Mouse (Mus musculus): ENCODE results near the gene Rabac1. TPM values are rescaled to one million over a fixed set of nuclear protein-coding genes. Genes with fewer than 3 reads are reported as not detected.

Gene Rabac1
- polyA plus RNA-seq, 1 experiment from 2014 or later: 234 TPM

DNA sequence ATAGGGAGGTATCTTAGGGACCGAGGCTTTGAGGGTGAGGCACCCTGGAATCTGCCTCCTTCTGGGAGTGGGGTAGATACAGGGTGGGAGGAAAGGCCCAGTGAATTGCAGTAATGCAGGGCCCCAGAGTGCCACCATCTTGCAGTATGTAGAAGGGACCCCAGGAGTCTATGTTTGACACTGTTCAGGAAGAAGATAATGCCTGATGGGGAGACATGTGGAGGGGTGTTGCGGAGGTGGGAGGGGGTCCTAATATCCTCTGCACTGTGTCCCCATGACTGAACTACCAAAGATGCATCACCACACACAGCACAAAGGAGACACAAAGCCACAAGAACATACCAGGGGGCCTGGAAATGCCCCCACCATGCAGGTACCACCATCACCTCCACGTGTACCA is 33.6 kb upstream of the Rabac1 start:
- no peaks in the 10 kb centered on the region for H3K9me3 ChIP-seq (ENCODE audit: control insufficient read depth, low read length)
- H3K36me3 ChIP-seq (ENCODE audit: control insufficient read depth, insufficient read depth, low read length): peaks cover 6% of the 10 kb centered on the region; the same call in 1 of the 2 replicates
- WGBS: 73% methylated on average over 3 of the region's 3 CpGs
- DNase-seq (no peak), ATAC-seq (ENCODE audit: low FRiP score, low TSS enrichment) (no peak; the same call in 1 of the 2 replicates)
- H3K27me3 ChIP-seq (ENCODE audit: control insufficient read depth, insufficient read depth, low read length): 0 out of 2 replicates have a peak, but pooled peaks cover under 1% of the 10 kb centered on the region
- H3K9ac ChIP-seq (replicated peaks; ENCODE audit: low read length): peak overlapping the region; percentile 97; the same call in 1 of the 2 replicates
- peaks cover 75% of the 10 kb centered on the region for H3K4me1 ChIP-seq (ENCODE audit: control insufficient read depth, insufficient read depth, low read length)
- peak overlapping the region; percentile 61 for H3K4me2 ChIP-seq (ENCODE audit: low read length)
- peak overlapping the region; percentile 83 for H3K4me3 ChIP-seq (replicated peaks; ENCODE audit: low read depth, low read length)
- peak overlapping the region; percentile 98 for H3K27ac ChIP-seq (replicated peaks; ENCODE audit: low read depth, low read length)

DNA sequence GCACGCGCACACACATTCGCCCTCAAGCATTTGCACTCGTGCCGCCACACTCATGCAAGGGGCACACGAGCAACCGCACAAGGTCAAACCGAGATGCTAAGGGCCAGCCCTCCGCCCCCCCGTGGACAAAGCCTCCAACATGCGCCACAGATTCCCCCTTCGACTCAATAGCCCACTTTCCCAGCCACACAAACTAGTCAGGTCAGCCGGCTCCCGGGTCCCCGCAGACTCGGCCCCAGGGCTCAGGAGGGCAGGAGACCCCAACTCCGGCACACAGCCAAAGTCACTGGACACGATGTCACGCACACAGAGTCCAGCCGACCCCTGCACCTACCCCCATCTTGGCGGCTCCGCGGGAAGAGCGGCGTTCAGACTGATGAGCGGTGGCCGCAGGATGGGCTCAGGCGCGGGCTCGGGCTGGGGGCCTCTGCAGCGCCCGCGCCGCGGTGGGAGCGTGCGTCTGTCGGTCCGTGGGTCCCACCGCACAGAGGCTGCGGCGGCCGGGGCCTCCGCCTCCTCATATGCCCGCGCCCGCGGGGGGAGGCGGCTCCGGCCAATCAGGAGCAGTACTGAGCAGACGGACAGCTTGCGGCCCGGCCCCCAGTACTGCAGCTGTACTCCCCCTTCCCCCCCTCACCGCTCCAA is 33.0 kb upstream of the Rabac1 start, which contains the start of gene Atp1a3:
Gene Atp1a3, minus strand, starts transcription at position 538 of the 645 bp plus-strand sequence.
- peaks cover 12% of the 10 kb centered on the region for H3K36me3 ChIP-seq (ENCODE audit: control insufficient read depth, insufficient read depth, low read length)
- peak within 1 kb of the TSS; percentile 61 for H3K4me2 ChIP-seq (ENCODE audit: low read length)
- peaks cover 69% of the 10 kb centered on the region for H3K4me1 ChIP-seq (ENCODE audit: control insufficient read depth, insufficient read depth, low read length)
- H3K27ac ChIP-seq (replicated peaks; ENCODE audit: low read depth, low read length): peak within 1 kb of the TSS; percentile 98
- DNase-seq: peak; percentile 93
- H3K9ac ChIP-seq (replicated peaks; ENCODE audit: low read length): peak within 1 kb of the TSS; percentile 97
- under 1% methylated on average over 54 of the region's 54 CpGs for WGBS
- H3K9me3 ChIP-seq (ENCODE audit: control insufficient read depth, low read length): no peaks in the 10 kb centered on the region
- peak; percentile 84 for ATAC-seq (ENCODE audit: low FRiP score, low TSS enrichment)
- H3K27me3 ChIP-seq (ENCODE audit: control insufficient read depth, insufficient read depth, low read length): no peaks in the 10 kb centered on the region
- peak within 1 kb of the TSS; percentile 83 for H3K4me3 ChIP-seq (replicated peaks; ENCODE audit: low read depth, low read length)

DNA sequence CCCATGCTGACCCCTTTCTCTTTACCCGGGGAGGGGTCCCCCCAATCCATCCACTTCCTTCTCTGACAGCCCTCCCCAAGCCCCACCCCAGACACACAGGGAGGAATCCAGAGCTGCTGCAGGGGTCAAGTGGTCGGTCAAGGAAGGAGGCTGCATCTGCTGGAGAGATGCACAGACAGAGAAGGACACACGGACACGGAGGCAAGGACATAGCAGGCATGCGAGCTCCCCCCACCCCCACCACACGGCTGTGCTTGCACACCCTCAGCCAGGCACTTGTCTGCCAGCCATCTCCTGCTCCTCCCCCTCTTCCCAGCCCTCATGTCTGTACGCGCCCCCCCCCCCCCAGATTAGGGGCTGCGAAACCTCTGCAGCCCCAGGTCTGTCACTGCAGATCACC is 32.3 kb upstream of the Rabac1 start:
- Histone ChIP-seq H3K4me1 (ENCODE audit: control insufficient read depth, insufficient read depth, low read length) (peaks cover 62% of the 10 kb centered on the region), H3K27me3 (ENCODE audit: control insufficient read depth, insufficient read depth, low read length) (no peaks in the 10 kb centered on the region), H3K9me3 (ENCODE audit: control insufficient read depth, low read length) (no peaks in the 10 kb centered on the region), H3K9ac (replicated peaks; ENCODE audit: low read length) (peak overlapping the region; percentile 97), H3K4me3 (replicated peaks; ENCODE audit: low read depth, low read length) (peak overlapping the region; percentile 83), H3K4me2 (ENCODE audit: low read length) (peak overlapping the region; percentile 61), H3K36me3 (ENCODE audit: control insufficient read depth, insufficient read depth, low read length) (peaks cover 19% of the 10 kb centered on the region), H3K27ac (replicated peaks; ENCODE audit: low read depth, low read length) (peak overlapping the region; percentile 98)
- 30% methylated on average over 7 of the region's 9 CpGs for WGBS
- DNase-seq (peak; percentile 43), ATAC-seq (ENCODE audit: low FRiP score, low TSS enrichment) (no peak)

DNA sequence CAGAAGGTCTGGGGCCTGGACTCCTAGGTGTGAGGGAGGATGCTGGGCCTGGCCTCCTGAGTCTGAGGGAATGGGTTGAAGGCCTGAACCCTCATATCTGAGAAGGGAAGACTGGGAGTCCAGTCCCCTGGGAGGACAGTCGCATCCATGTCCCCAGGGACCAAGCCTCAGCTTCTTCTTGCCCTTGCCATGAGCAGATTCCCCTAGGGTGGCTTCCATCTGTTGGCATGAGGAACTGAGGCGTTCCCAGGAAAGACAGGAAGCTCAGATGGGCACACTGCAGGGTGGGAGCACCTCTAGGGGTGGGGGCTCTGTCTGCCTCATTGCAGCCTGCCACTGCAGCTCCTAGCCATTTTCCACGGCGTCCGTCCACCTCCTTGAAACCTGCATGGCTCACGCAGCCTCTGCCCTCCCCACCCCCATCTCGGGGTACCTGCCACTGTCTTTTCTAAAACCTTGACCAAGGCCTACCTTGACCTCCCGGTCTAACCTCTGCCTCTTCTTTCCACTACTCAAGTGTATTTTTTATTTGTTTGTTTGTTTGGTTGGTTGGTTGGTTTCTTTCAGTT is 31.4 kb upstream of the Rabac1 start:
- no peak for ATAC-seq (ENCODE audit: low FRiP score, low TSS enrichment)
- peak; percentile 39 for DNase-seq
- Histone ChIP-seq H3K27me3 (ENCODE audit: control insufficient read depth, insufficient read depth, low read length) (no peaks in the 10 kb centered on the region), H3K4me2 (ENCODE audit: low read length) (peak overlapping the region; percentile 61), H3K4me3 (replicated peaks; ENCODE audit: low read depth, low read length) (peak overlapping the region; percentile 83), H3K9me3 (ENCODE audit: control insufficient read depth, low read length) (no peaks in the 10 kb centered on the region), H3K9ac (replicated peaks; ENCODE audit: low read length) (peak overlapping the region; percentile 97), H3K27ac (replicated peaks; ENCODE audit: low read depth, low read length) (peak overlapping the region; percentile 20), H3K4me1 (ENCODE audit: control insufficient read depth, insufficient read depth, low read length) (peaks cover 53% of the 10 kb centered on the region), H3K36me3 (ENCODE audit: control insufficient read depth, insufficient read depth, low read length) (peaks cover 27% of the 10 kb centered on the region)
- 72% methylated on average over 8 of the region's 8 CpGs for WGBS

GRCm38 (mm10) chr7:25003291-25003690 is 30.7 kb upstream of the Rabac1 start:
- WGBS: 19% methylated on average over 11 of the region's 11 CpGs
- ATAC-seq (ENCODE audit: low FRiP score, low TSS enrichment) (no peak), DNase-seq (peak; percentile 47)
- Histone ChIP-seq H3K36me3 (ENCODE audit: control insufficient read depth, insufficient read depth, low read length) (peaks cover 32% of the 10 kb centered on the region), H3K4me2 (ENCODE audit: low read length) (peak overlapping the region; percentile 61), H3K9me3 (ENCODE audit: control insufficient read depth, low read length) (no peaks in the 10 kb centered on the region), H3K4me3 (replicated peaks; ENCODE audit: low read depth, low read length) (peak overlapping the region; percentile 83), H3K4me1 (ENCODE audit: control insufficient read depth, insufficient read depth, low read length) (peaks cover 47% of the 10 kb centered on the region), H3K27ac (replicated peaks; ENCODE audit: low read depth, low read length) (peak overlapping the region; percentile 49), H3K27me3 (ENCODE audit: control insufficient read depth, insufficient read depth, low read length) (no peaks in the 10 kb centered on the region), H3K9ac (replicated peaks; ENCODE audit: low read length) (peak overlapping the region; percentile 97)

GRCm38 (mm10) chr7:25000711-25001110 is 28.2 kb upstream of the Rabac1 start:
- Histone ChIP-seq H3K4me3 (replicated peaks; ENCODE audit: low read depth, low read length) (no peak overlapping the region), H3K9me3 (ENCODE audit: control insufficient read depth, low read length) (no peaks in the 10 kb centered on the region), H3K27me3 (ENCODE audit: control insufficient read depth, insufficient read depth, low read length) (no peaks in the 10 kb centered on the region), H3K4me1 (ENCODE audit: control insufficient read depth, insufficient read depth, low read length) (peaks cover 22% of the 10 kb centered on the region), H3K27ac (replicated peaks; ENCODE audit: low read depth, low read length) (no peak overlapping the region), H3K9ac (replicated peaks; ENCODE audit: low read length) (no peak overlapping the region), H3K36me3 (ENCODE audit: control insufficient read depth, insufficient read depth, low read length) (peaks cover 54% of the 10 kb centered on the region), H3K4me2 (ENCODE audit: low read length) (no peak overlapping the region)
- ATAC-seq (ENCODE audit: low FRiP score, low TSS enrichment) (no peak), DNase-seq (no peak)
- WGBS: 77% methylated on average over 12 of the region's 12 CpGs

DNA sequence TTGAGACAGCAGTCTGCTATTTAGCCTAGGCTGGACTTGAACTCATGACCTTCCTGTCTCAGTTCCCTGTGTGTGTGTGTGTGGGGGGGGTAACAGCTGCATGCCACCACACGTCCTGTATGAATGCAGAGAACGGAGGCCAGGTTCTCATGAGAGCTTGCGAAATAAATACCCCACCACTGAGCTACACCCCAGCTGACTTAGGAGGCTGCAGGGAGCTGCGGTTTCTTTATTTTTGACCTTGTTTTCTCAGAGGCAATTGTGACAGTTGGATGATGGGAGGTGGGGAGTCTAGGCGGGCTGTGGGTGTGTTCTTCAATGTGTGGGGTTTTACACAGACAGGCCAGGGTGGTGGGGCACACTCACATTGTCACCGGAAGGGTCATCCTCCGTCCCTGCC is 27.7 kb upstream of the Rabac1 start:
- Histone ChIP-seq H3K4me2 (ENCODE audit: low read length) (no peak overlapping the region), H3K27ac (replicated peaks; ENCODE audit: low read depth, low read length) (no peak overlapping the region), H3K9me3 (ENCODE audit: control insufficient read depth, low read length) (no peaks in the 10 kb centered on the region), H3K36me3 (ENCODE audit: control insufficient read depth, insufficient read depth, low read length) (peaks cover 59% of the 10 kb centered on the region), H3K4me3 (replicated peaks; ENCODE audit: low read depth, low read length) (no peak overlapping the region), H3K27me3 (ENCODE audit: control insufficient read depth, insufficient read depth, low read length) (no peaks in the 10 kb centered on the region), H3K9ac (replicated peaks; ENCODE audit: low read length) (no peak overlapping the region), H3K4me1 (ENCODE audit: control insufficient read depth, insufficient read depth, low read length) (peaks cover 22% of the 10 kb centered on the region)
- WGBS: 85% methylated on average over 7 of the region's 7 CpGs
- ATAC-seq (ENCODE audit: low FRiP score, low TSS enrichment) (no peak), DNase-seq (no peak)

GRCm38 (mm10) chr7:24993081-24993480 is 20.5 kb upstream of the Rabac1 start:
- no peaks in the 10 kb centered on the region for H3K27me3 ChIP-seq (ENCODE audit: control insufficient read depth, insufficient read depth, low read length)
- H3K9ac ChIP-seq (replicated peaks; ENCODE audit: low read length): no peak overlapping the region
- H3K36me3 ChIP-seq (ENCODE audit: control insufficient read depth, insufficient read depth, low read length): peaks cover 92% of the 10 kb centered on the region
- no peak overlapping the region for H3K27ac ChIP-seq (replicated peaks; ENCODE audit: low read depth, low read length)
- H3K9me3 ChIP-seq (ENCODE audit: control insufficient read depth, low read length): no peaks in the 10 kb centered on the region
- WGBS: 77% methylated on average over 6 of the region's 6 CpGs
- H3K4me1 ChIP-seq (ENCODE audit: control insufficient read depth, insufficient read depth, low read length): no peaks in the 10 kb centered on the region
- no peak for DNase-seq
- no peak for ATAC-seq (ENCODE audit: low FRiP score, low TSS enrichment)
- H3K4me3 ChIP-seq (replicated peaks; ENCODE audit: low read depth, low read length): no peak overlapping the region
- H3K4me2 ChIP-seq (ENCODE audit: low read length): no peak overlapping the region

GRCm38 (mm10) chr7:24990478-24990877 is 17.9 kb upstream of the Rabac1 start:
- WGBS: 82% methylated on average over 8 of the region's 8 CpGs
- Histone ChIP-seq H3K9ac (replicated peaks; ENCODE audit: low read length) (no peak overlapping the region), H3K9me3 (ENCODE audit: control insufficient read depth, low read length) (no peaks in the 10 kb centered on the region), H3K4me1 (ENCODE audit: control insufficient read depth, insufficient read depth, low read length) (no peaks in the 10 kb centered on the region), H3K27me3 (ENCODE audit: control insufficient read depth, insufficient read depth, low read length) (no peaks in the 10 kb centered on the region), H3K4me2 (ENCODE audit: low read length) (no peak overlapping the region), H3K4me3 (replicated peaks; ENCODE audit: low read depth, low read length) (no peak overlapping the region), H3K27ac (replicated peaks; ENCODE audit: low read depth, low read length) (no peak overlapping the region), H3K36me3 (ENCODE audit: control insufficient read depth, insufficient read depth, low read length) (peaks cover 94% of the 10 kb centered on the region)
- DNase-seq (no peak), ATAC-seq (ENCODE audit: low FRiP score, low TSS enrichment) (no peak)

Measured in midbrain, embryonic 14.5 days (tissue).